Mouse (Mus musculus) neural tube, postnatal 0 days (tissue): ENCODE measurements around the gene Dnali1. TPM values are rescaled to one million over a fixed set of nuclear protein-coding genes. Genes with fewer than 3 reads are reported as not detected.

Experiments used
- polyA plus RNA-seq: library from polyadenylated mRNA; unstranded; fragments of >200 nt; fragmentation: Nextera tagmentation; extraction: Ambion mirVana; gene quantifications from 2 replicates; pipeline ENCODE4 v1.2.1, GENCODE M21; 2015

The Dnali1 gene
- 1.1 and 1.2 TPM in 2 replicates for polyA plus RNA-seq

GRCm38 (mm10) chr4:125065517-125066307 is at the start of gene Dnali1:
TSS of gene Dnali1 (minus strand) at chr4:125065703.

DNA sequence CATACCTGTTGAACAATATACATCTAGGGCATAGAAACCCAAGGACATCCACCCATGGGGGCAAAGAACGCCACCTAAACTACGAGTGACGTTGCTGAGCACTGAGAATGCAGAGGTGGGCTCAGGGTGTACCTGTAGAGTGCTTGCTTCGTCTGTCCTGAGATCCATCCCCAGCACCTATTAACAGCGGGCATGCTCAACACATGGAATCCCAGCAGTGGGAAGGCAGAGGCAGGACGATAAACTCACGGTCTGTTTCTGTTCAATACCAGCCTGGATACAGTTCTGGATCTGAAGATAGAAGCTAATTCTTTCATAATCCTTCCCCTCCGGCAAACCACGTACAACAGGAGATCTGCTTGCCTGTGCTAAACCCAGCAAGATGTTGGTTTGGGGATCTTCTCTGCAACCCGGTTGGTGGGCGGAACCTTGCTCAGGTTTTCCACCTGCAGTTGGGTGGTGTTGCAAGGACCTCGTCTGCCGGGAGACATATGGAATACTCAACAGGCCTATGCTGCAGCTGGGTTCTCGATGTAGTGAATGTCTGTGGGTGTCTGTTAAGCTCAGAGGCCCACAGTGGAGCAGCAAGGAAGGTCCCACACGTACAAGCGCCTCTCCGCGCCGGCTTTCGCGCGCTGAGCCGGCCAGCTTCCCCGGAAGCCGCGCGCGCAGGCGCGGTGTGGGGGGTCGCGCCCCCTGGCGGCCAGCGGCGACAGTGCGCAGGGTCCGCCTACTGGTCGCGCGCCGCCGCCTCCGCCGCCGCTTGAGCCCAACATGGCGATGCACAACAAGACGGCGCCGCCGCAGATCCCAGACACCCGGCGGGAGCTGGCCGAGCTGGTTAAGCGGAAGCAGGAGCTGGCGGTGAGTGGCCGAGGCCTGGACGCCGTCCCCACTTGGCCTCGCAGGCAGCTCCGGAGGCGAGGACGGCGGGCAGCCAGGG is 19.2 kb upstream of the Dnali1 start, which contains the start of gene Meaf6:
Gene Meaf6, plus strand, starts transcription at position 732 of the 943 bp plus-strand sequence.

DNA sequence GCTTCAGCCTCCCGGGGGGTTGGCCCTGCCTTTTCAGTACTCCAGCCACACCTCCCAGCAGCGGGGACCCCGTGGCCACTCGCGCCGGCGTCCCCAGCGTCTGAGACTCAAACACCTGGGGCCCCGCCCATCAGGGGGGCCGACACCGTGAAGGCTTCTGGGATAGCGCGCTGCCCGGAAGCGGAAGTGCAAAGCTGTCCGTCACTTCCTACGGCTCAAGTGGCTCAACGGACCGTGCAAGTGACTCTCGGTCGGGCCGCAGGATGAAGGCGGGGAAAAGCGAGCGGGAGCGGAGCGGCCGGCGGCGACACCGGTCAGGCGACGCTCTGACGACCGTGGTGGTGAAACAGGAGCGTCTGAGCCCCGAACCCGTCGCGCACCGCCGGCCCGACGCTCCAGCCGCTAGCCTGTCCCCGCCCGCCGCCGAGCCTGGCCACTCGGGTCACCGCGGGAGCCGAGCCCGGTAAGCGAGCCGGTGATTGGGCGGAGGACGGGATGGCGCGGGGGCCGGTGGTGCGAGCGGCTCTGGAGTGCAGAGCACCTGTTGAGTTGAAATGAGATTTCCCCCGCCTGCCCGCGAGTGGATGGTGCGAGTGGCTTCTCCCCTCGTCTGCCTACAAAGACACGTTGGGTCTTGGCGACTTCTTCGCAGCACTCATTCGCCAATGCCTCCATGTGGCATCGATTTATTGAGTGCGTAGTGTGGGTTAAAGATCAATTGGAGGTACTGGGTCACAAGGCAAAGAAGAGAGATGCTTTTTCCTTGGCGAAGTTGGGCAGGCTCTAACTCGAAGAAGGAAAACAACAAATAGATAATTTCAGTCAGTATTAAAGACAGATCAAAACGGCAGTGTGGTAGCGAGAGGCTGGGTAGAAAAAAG is 1.2 kb upstream of the Dnali1 start, which contains the start of gene Snip1:
Gene Snip1, plus strand, starts transcription at position 183 of the 881 bp plus-strand sequence.

DNA sequence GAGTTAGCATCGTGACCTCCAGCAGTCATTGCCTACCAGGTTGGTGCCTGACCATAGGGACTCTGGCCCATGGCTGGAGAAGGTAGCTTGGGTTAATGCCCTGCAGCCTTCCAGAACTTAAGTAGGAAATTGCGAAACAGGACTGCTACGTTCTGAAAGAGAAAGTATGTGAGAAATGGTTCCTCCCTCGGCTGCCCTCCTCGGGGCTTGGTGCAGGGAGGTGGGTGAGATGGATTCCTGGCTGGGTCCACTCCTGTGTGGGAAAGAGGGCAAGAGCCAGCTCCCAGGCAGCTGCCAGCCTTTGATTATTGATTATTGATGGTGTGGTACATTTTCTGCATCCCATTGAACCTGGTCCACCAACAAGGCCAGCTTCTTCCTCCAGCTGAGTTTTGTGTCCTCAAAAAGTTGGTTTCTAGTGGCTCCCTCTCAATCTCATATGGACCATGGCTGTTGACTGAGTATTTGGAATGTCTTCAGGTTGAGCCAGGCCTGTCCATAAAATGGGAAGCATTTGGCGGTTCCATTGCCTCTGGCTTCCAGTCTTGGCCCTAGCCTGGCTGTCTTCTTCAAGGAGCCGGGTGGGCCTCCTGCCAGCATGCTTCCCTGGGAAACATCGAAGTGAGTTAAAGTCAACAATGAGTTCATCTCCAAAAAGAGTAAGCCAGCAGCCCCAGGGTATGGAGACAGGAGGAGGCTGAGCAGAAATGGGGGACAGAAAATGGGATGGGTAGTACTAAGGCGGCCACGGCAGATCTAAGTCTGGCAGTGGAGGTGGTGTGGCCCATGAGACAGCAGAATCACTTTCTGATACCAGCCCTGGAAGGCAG is 49.5 kb downstream of the Dnali1 start, which contains the start of gene Gnl2:
Gene Gnl2, plus strand, starts transcription at position 780 of the 830 bp plus-strand sequence.

Other genes with a start within 250 kb of the Dnali1 start
- gene Yrdc, start 215.0 kb downstream of the Dnali1 start, polyA plus RNA-seq = 42.8 and 47.8 TPM in 2 replicates
- gene 1110065P20Rik, start 214.5 kb downstream of the Dnali1 start, polyA plus RNA-seq = 169 and 185 TPM in 2 replicates
- gene Maneal, start 203.5 kb downstream of the Dnali1 start, polyA plus RNA-seq = 12.5 and 13.1 TPM in 2 replicates
- 12.1 and 14.5 TPM in 2 replicates for gene Epha10, start 184.8 kb downstream of the Dnali1 start, polyA plus RNA-seq
- 9.3 and 12.8 TPM in 2 replicates for gene 9930104L06Rik, start 128.7 kb downstream of the Dnali1 start, polyA plus RNA-seq
- 10.7 and 14.8 TPM in 2 replicates for gene Cdca8, start 126.4 kb downstream of the Dnali1 start, polyA plus RNA-seq
- gene Rspo1, start 79.3 kb downstream of the Dnali1 start, polyA plus RNA-seq = 1.1 and 1.5 TPM in 2 replicates
- 74.0 and 75.1 TPM in 2 replicates for gene Gnl2, start 49.1 kb downstream of the Dnali1 start, polyA plus RNA-seq
- 16.2 and 17.7 TPM in 2 replicates for gene Snip1, start 969 bp upstream of the Dnali1 start, polyA plus RNA-seq
- gene Meaf6, start 19.4 kb upstream of the Dnali1 start, polyA plus RNA-seq = 115 and 117 TPM in 2 replicates
- gene Zc3h12a, start 62.1 kb upstream of the Dnali1 start, polyA plus RNA-seq = 0.24 and 0.30 TPM in 2 replicates